8 mouse cellular contexts compared by ENCODE assay signal in genomic region chr19:6242281-6242680, GRCm38 (mm10). TPM values are rescaled to one million over a fixed set of nuclear protein-coding genes. Genes with fewer than 3 reads are reported as not detected.
A peak's percentile ranks its signal among the peaks of the same experiment; 100 is the strongest.
DNase-seq lines count a peak whose midpoint lies in the region; ATAC-seq lines count a peak whose summit lies in the region.

No protein-coding gene starts in this region.

- no peaks in the 10 kb centered on the region for H3K27me3 ChIP-seq in embryonic facial prominence, embryonic 11.5 days (ENCODE audit: control insufficient read depth, insufficient read depth, low read length)
- H3K27me3 ChIP-seq in limb, embryonic 10.5 days (ENCODE audit: low read depth, poor library complexity, severe bottlenecking) = no peaks in the 10 kb centered on the region
- no peaks in the 10 kb centered on the region for H3K27me3 ChIP-seq in midbrain, embryonic 10.5 days (ENCODE audit: low read depth, poor library complexity, severe bottlenecking)
- no peaks in the 10 kb centered on the region for H3K27me3 ChIP-seq in stomach, embryonic 14.5 days (ENCODE audit: control insufficient read depth, insufficient read depth, low read length)

- H3K36me3 ChIP-seq in embryonic facial prominence, embryonic 11.5 days (replicated peaks; ENCODE audit: control insufficient read depth, insufficient read depth, low read depth, low read length) = no peaks in the 10 kb centered on the region; the same call in 1 of the 2 replicates
- H3K36me3 ChIP-seq in limb, embryonic 10.5 days = peaks cover 38% of the 10 kb centered on the region
- H3K36me3 ChIP-seq in midbrain, embryonic 10.5 days = peaks cover 31% of the 10 kb centered on the region
- peaks cover 15% of the 10 kb centered on the region for H3K36me3 ChIP-seq in stomach, embryonic 14.5 days (ENCODE audit: control insufficient read depth, insufficient read depth, low read length)

- peak overlapping the region; percentile 84 for H3K4me3 ChIP-seq in embryonic facial prominence, embryonic 11.5 days (ENCODE audit: low read depth, low read length)
- peak overlapping the region; percentile 78 for H3K4me3 ChIP-seq in limb, embryonic 10.5 days
- peak overlapping the region; percentile 70 for H3K4me3 ChIP-seq in midbrain, embryonic 10.5 days
- H3K4me3 ChIP-seq in stomach, embryonic 14.5 days (ENCODE audit: low read depth, low read length) = peak overlapping the region; percentile 93

- peaks cover 2% of the 10 kb centered on the region; the same call in 1 of the 2 replicates for H3K4me1 ChIP-seq in embryonic facial prominence, embryonic 11.5 days (ENCODE audit: control insufficient read depth, insufficient read depth, low read length)
- peaks cover 10% of the 10 kb centered on the region for H3K4me1 ChIP-seq in limb, embryonic 10.5 days
- H3K4me1 ChIP-seq in midbrain, embryonic 10.5 days = peaks cover 22% of the 10 kb centered on the region
- peaks cover 14% of the 10 kb centered on the region for H3K4me1 ChIP-seq in stomach, embryonic 14.5 days (ENCODE audit: control insufficient read depth, insufficient read depth, low read length)

- no peak overlapping the region for H3K27ac ChIP-seq in embryonic facial prominence, embryonic 11.5 days (replicated peaks; ENCODE audit: low read depth, low read length)
- peak overlapping the region; percentile 83 for H3K27ac ChIP-seq in limb, embryonic 10.5 days
- H3K27ac ChIP-seq in midbrain, embryonic 10.5 days (replicated peaks) = peak overlapping the region; percentile 81
- peak overlapping the region; percentile 52; the same call in 1 of the 2 replicates for H3K27ac ChIP-seq in stomach, embryonic 14.5 days (ENCODE audit: low read length)

- no peaks in the 10 kb centered on the region for H3K9me3 ChIP-seq in embryonic facial prominence, embryonic 11.5 days (replicated peaks; ENCODE audit: control insufficient read depth, low read length)
- H3K9me3 ChIP-seq in limb, embryonic 10.5 days (replicated peaks) = no peaks in the 10 kb centered on the region
- no peaks in the 10 kb centered on the region for H3K9me3 ChIP-seq in midbrain, embryonic 10.5 days (replicated peaks)
- no peaks in the 10 kb centered on the region for H3K9me3 ChIP-seq in stomach, embryonic 14.5 days (ENCODE audit: control insufficient read depth, low read depth, low read length)

- peak overlapping the region; percentile 90 for H3K9ac ChIP-seq in embryonic facial prominence, embryonic 11.5 days (replicated peaks; ENCODE audit: low read length)
- peak overlapping the region; percentile 85 for H3K9ac ChIP-seq in stomach, embryonic 14.5 days (replicated peaks; ENCODE audit: low read depth, low read length)

- peak overlapping the region; percentile 83 for H3K4me2 ChIP-seq in embryonic facial prominence, embryonic 11.5 days (ENCODE audit: low read depth, low read length)
- H3K4me2 ChIP-seq in stomach, embryonic 14.5 days (replicated peaks; ENCODE audit: low read depth, low read length) = peak overlapping the region; percentile 91

- peak; percentile 68 for ATAC-seq in CD4-positive, CD25-positive, alpha-beta regulatory T cell, adult 4 months
- 0 out of 2 replicates have a peak, but pooled peaks have one; percentile 1 for ATAC-seq in embryonic facial prominence, embryonic 11.5 days (replicated peaks; ENCODE audit: insufficient number of reproducible peaks, low FRiP score, low TSS enrichment, low read depth)
- no peak for ATAC-seq in stomach, embryonic 14.5 days (ENCODE audit: insufficient number of reproducible peaks, insufficient read depth, low FRiP score, low read depth)

- WGBS in embryonic facial prominence, embryonic 11.5 days = 0% methylated on average over 4 of the region's 4 CpGs
- 2% methylated on average over 4 of the region's 4 CpGs for whole genome bisulfite sequencing in limb, embryonic 10.5 days
- WGBS in midbrain, embryonic 10.5 days = 6% methylated on average over 4 of the region's 4 CpGs
- 0% methylated on average over 4 of the region's 4 CpGs for WGBS in stomach, embryonic 14.5 days

- intact Hi-C loops in heart, postnatal 14 days (cut with DNase I) = no loop called here

- DNase-seq in NIH3T3 (ENCODE audit: low read depth) = peak; percentile 72
- DNase-seq in embryonic facial prominence, embryonic 11.5 days (ENCODE audit: low spot score) = peak; percentile 18
- peak; percentile 47 to 57 for DNase-seq in heart, postnatal 14 days
- DNase-seq in limb, embryonic 10.5 days (ENCODE audit: low spot score) = peak; percentile 47
- DNase-seq in midbrain, embryonic 10.5 days (ENCODE audit: low spot score) = peak; percentile 22
- no peak for DNase-seq in right cerebral cortex, adult 18-20 months

RNA-seq across cellular contexts. Expression of gene Atg2a, which starts 0.8 kb away (rescaled TPM):
- polyA plus RNA-seq in CD4-positive, CD25-positive, alpha-beta regulatory T cell, adult 4 months (2017; shearing (Covaris generic)) = 10 to 100 TPM; 10.4 to 14.7 TPM
- 6.5 and 7.7 TPM in 2 replicates for polyA plus RNA-seq in embryonic facial prominence, embryonic 11.5 days (2014; fragmentation: Nextera tagmentation; extraction: Ambion mirVana)
- total RNA-seq in heart, postnatal 14 days (2021) = 10 to 100 TPM; 20.4 to 22.7 TPM
- polyA plus RNA-seq in limb, embryonic 10.5 days (2016; fragmentation: Nextera tagmentation; extraction: Ambion mirVana) = 11.4 and 13.0 TPM in 2 replicates
- 10.1 and 13.4 TPM in 2 replicates for polyA plus RNA-seq in midbrain, embryonic 10.5 days (2016; fragmentation: Nextera tagmentation; extraction: Ambion mirVana)
- polyA plus RNA-seq in stomach, embryonic 14.5 days (2014; fragmentation: Nextera tagmentation; extraction: Ambion mirVana) = 9.2 and 10.4 TPM in 2 replicates

RNA-seq across cellular contexts. Expression of gene Ppp2r5b, which starts 6.6 kb away (rescaled TPM):
- 1 to 10 TPM; 1.2 to 1.6 TPM for polyA plus RNA-seq in CD4-positive, CD25-positive, alpha-beta regulatory T cell, adult 4 months (2017; shearing (Covaris generic))
- 25.0 and 27.8 TPM in 2 replicates for polyA plus RNA-seq in embryonic facial prominence, embryonic 11.5 days (2014; fragmentation: Nextera tagmentation; extraction: Ambion mirVana)
- 10 to 100 TPM; 31.4 to 35.1 TPM for total RNA-seq in heart, postnatal 14 days (2021)
- 16.6 and 17.2 TPM in 2 replicates for polyA plus RNA-seq in limb, embryonic 10.5 days (2016; fragmentation: Nextera tagmentation; extraction: Ambion mirVana)
- 31.7 and 42.8 TPM in 2 replicates for polyA plus RNA-seq in midbrain, embryonic 10.5 days (2016; fragmentation: Nextera tagmentation; extraction: Ambion mirVana)
- 22.1 and 23.5 TPM in 2 replicates for polyA plus RNA-seq in stomach, embryonic 14.5 days (2014; fragmentation: Nextera tagmentation; extraction: Ambion mirVana)

RNA-seq across cellular contexts. Expression of gene Gpha2, which starts 16.1 kb away (rescaled TPM):
- not detected for polyA plus RNA-seq in CD4-positive, CD25-positive, alpha-beta regulatory T cell, adult 4 months (2017; shearing (Covaris generic))
- 1.9 and 2.4 TPM in 2 replicates for polyA plus RNA-seq in embryonic facial prominence, embryonic 11.5 days (2014; fragmentation: Nextera tagmentation; extraction: Ambion mirVana)
- total RNA-seq in heart, postnatal 14 days (2021) = not detected
- 0.97 and 2.1 TPM in 2 replicates for polyA plus RNA-seq in limb, embryonic 10.5 days (2016; fragmentation: Nextera tagmentation; extraction: Ambion mirVana)
- not detected in 2 replicates for polyA plus RNA-seq in midbrain, embryonic 10.5 days (2016; fragmentation: Nextera tagmentation; extraction: Ambion mirVana)
- 0.90 TPM in 1 of 2 replicates, not detected in the other for polyA plus RNA-seq in stomach, embryonic 14.5 days (2014; fragmentation: Nextera tagmentation; extraction: Ambion mirVana)

RNA-seq across cellular contexts. Expression of gene Ehd1, which starts 34.2 kb away (rescaled TPM):
- 10 to 100 TPM in 1 of 2 experiments, 1 to 10 TPM in 1; 6.4 to 22.8 TPM for polyA plus RNA-seq in CD4-positive, CD25-positive, alpha-beta regulatory T cell, adult 4 months (2017; shearing (Covaris generic))
- 50.9 and 58.1 TPM in 2 replicates for polyA plus RNA-seq in embryonic facial prominence, embryonic 11.5 days (2014; fragmentation: Nextera tagmentation; extraction: Ambion mirVana)
- 100 to 1,000 TPM; 163 to 172 TPM for total RNA-seq in heart, postnatal 14 days (2021)
- polyA plus RNA-seq in limb, embryonic 10.5 days (2016; fragmentation: Nextera tagmentation; extraction: Ambion mirVana) = 72.5 and 74.9 TPM in 2 replicates
- polyA plus RNA-seq in midbrain, embryonic 10.5 days (2016; fragmentation: Nextera tagmentation; extraction: Ambion mirVana) = 81.6 and 93.5 TPM in 2 replicates
- polyA plus RNA-seq in stomach, embryonic 14.5 days (2014; fragmentation: Nextera tagmentation; extraction: Ambion mirVana) = 44.9 and 46.2 TPM in 2 replicates

RNA-seq across cellular contexts. Expression of gene Majin, which starts 58.1 kb away (rescaled TPM):
- polyA plus RNA-seq in CD4-positive, CD25-positive, alpha-beta regulatory T cell, adult 4 months (2017; shearing (Covaris generic)) = under 1 TPM in 1 of 2 experiments, not detected in 1; 0.90 TPM
- not detected in 2 replicates for polyA plus RNA-seq in embryonic facial prominence, embryonic 11.5 days (2014; fragmentation: Nextera tagmentation; extraction: Ambion mirVana)
- total RNA-seq in heart, postnatal 14 days (2021) = not detected
- polyA plus RNA-seq in limb, embryonic 10.5 days (2016; fragmentation: Nextera tagmentation; extraction: Ambion mirVana) = not detected in 2 replicates
- not detected in 2 replicates for polyA plus RNA-seq in midbrain, embryonic 10.5 days (2016; fragmentation: Nextera tagmentation; extraction: Ambion mirVana)
- not detected in 2 replicates for polyA plus RNA-seq in stomach, embryonic 14.5 days (2014; fragmentation: Nextera tagmentation; extraction: Ambion mirVana)
